Mouse (Mus musculus) lung, postnatal 0 days (tissue): ENCODE measurements around the gene Uroc1. TPM values are rescaled to one million over a fixed set of nuclear protein-coding genes. Genes with fewer than 3 reads are reported as not detected.

Source experiments
- ATAC-seq: fragments of 200-750 bp; cut with Nextera tagmentation; 2 replicates; pipeline ENCODE4 v1.8.0; 2017; ENCODE audit warnings: moderate library complexity
- DNase-seq: peaks from one replicate; pipeline ENCODE4 v3.0.0-alpha.2; 2016; ENCODE audit warnings: low spot score
- H3K27ac ChIP-seq: fragments of 300-500 bp; sonication (generic); 2 replicates; pipeline ENCODE4 v1.5.1; 2014; ENCODE audit warnings: antibody characterized with exemption, mild to moderate bottlenecking, low read length, mixed read lengths
- H3K27me3 ChIP-seq: fragments of 300-500 bp; sonication (generic); replicated peaks from 2 replicates; pipeline ENCODE4 v1.6.1; 2014; ENCODE audit warnings: low read length, mixed read lengths; ENCODE audit not compliant: insufficient read depth
- H3K36me3 ChIP-seq: fragments of 300-500 bp; sonication (generic); 2 replicates; pipeline ENCODE4 v1.6.1; 2014; ENCODE audit warnings: low read length, mixed read lengths; ENCODE audit not compliant: insufficient read depth
- H3K4me1 ChIP-seq: fragments of 300-500 bp; sonication (generic); 2 replicates; pipeline ENCODE4 v1.6.1; 2014; ENCODE audit warnings: antibody characterized with exemption, low read depth, low read length, mixed read lengths; ENCODE audit not compliant: insufficient read depth
- H3K4me2 ChIP-seq: fragments of 300-500 bp; sonication (generic); replicated peaks from 2 replicates; pipeline ENCODE4 v1.6.1; 2014; ENCODE audit warnings: low read depth, mild to moderate bottlenecking, low read length, moderate library complexity, mixed read lengths
- H3K4me3 ChIP-seq: fragments of 300-500 bp; sonication (generic); 2 replicates; pipeline ENCODE4 v1.5.1; 2014; ENCODE audit warnings: low read depth, low read length
- H3K9ac ChIP-seq: fragments of 300-500 bp; sonication (generic); replicated peaks from 2 replicates; pipeline ENCODE4 v1.6.1; 2014; ENCODE audit warnings: low read depth, mild to moderate bottlenecking
- H3K9me3 ChIP-seq: fragments of 300-500 bp; sonication (generic); 2 replicates; pipeline ENCODE4 v1.6.1; 2016; ENCODE audit warnings: low read length, mixed read lengths
- CTCF ChIP-seq: IDR thresholded peaks from 2 replicates; pipeline ENCODE4 v1.5.1; 2016; ENCODE audit warnings: antibody characterized with exemption, mild to moderate bottlenecking
- EP300 ChIP-seq: IDR thresholded peaks from 2 replicates; pipeline ENCODE4 v1.6.1; 2016; ENCODE audit warnings: antibody characterized with exemption, mild to moderate bottlenecking, control low read depth
- WGBS: fragments of 180-500 bp; shearing (Covaris S2); extraction: QIAGEN DNeasy Blood & Tissue Kit; methylation state at CpG from one replicate; pipeline ENCODE4 v1.1.7; 2014; 5-methylcytosine and 5-hydroxymethylcytosine counted together
- polyA plus RNA-seq: library from polyadenylated mRNA; unstranded; fragments of >200 nt; fragmentation: Nextera tagmentation; extraction: Ambion mirVana; gene quantifications from 2 replicates; pipeline ENCODE4 v1.2.1, GENCODE M21; 2015

Uroc1 gene
- polyA plus RNA-seq, 1 experiment from 2014 or later: not detected

DNA sequence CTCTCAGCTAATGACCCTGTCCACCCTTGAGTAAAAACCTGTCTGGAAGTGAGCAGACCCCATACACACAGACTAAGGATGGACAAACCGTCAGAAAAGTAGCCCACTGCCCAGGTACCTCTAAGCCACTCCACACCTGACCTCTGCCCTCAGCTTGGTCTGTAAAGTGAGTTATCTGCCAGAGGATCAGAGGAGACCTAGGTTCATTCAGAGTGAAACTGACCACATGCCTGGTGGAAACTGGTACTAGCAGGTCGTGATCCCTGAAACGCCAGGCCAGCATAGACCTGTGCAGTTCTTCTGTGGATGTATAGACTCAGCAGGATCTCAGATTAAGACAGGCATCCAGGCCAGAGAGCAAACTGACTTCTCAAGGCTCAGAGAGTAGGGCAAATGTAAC, 8.6 kb upstream of the Uroc1 start:
- H3K4me3 ChIP-seq: no peak overlapping the region
- TF ChIP-seq EP300: no peak
- no peak for TF ChIP-seq CTCF
- no peak overlapping the region for H3K9ac ChIP-seq
- H3K4me2 ChIP-seq: no peak overlapping the region
- ATAC-seq (no peak), DNase-seq (no peak)
- no peaks in the 10 kb centered on the region for H3K4me1 ChIP-seq
- H3K27ac ChIP-seq: no peak overlapping the region
- H3K9me3 ChIP-seq: no peaks in the 10 kb centered on the region
- no peaks in the 10 kb centered on the region for H3K36me3 ChIP-seq
- H3K27me3 ChIP-seq: no peaks in the 10 kb centered on the region
- 46% methylated on average over 3 of the region's 3 CpGs for WGBS

GRCm38 (mm10) chr6:90324991-90325390, 8.1 kb upstream of the Uroc1 start, which contains the start of gene Chst13:
Chst13 (minus strand) TSS chr6:90325185.
- no peak within 1 kb of the TSS for H3K9ac ChIP-seq
- H3K9me3 ChIP-seq: no peaks in the 10 kb centered on the region
- no peak for TF ChIP-seq EP300
- no peak for TF ChIP-seq CTCF
- H3K36me3 ChIP-seq: no peaks in the 10 kb centered on the region
- H3K27me3 ChIP-seq: no peaks in the 10 kb centered on the region
- WGBS: 8% methylated on average over 22 of the region's 22 CpGs
- no peak within 1 kb of the TSS for H3K4me3 ChIP-seq
- H3K4me1 ChIP-seq: no peaks in the 10 kb centered on the region
- H3K27ac ChIP-seq: no peak within 1 kb of the TSS
- ATAC-seq (peak; percentile 67), DNase-seq (peak; percentile 46)
- H3K4me2 ChIP-seq: peak within 1 kb of the TSS; percentile 42

- H3K4me2 ChIP-seq: no peak overlapping the region
- 17% methylated on average over 6 of the region's 6 CpGs for WGBS
- H3K27me3 ChIP-seq: no peaks in the 10 kb centered on the region
- ATAC-seq (no peak), DNase-seq (no peak)
- H3K27ac ChIP-seq: no peak overlapping the region
- no peaks in the 10 kb centered on the region for H3K9me3 ChIP-seq
- no peaks in the 10 kb centered on the region for H3K36me3 ChIP-seq
- H3K9ac ChIP-seq: no peak overlapping the region
- TF ChIP-seq EP300 (no peak), CTCF (peak; percentile 61)
- H3K4me3 ChIP-seq: no peak overlapping the region
- H3K4me1 ChIP-seq: no peaks in the 10 kb centered on the region
These were observed 5.4 kb upstream of the Uroc1 start for GRCm38 (mm10) chr6:90327670-90328069.

DNA sequence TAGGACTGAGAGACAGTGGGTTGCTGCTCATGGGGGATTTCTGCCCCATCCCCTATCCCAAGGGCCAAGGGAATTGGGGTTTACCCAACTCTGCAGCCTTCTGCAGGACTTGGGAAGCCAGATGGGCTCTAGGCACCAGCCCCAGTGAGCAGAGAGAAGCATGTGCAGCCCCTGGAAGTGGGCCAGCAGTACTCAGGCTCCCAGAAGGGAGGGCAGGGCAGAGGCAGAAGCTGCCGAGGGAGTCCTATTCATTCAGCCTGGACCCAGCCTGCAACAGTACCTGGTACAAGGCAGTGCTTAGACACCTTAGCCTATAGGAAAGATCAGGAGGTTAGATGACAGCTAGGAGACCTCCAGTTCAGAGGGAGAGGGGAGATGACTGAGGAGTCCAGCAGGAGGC, 3.1 kb upstream of the Uroc1 start:
- Histone ChIP-seq H3K4me3 (no peak overlapping the region), H3K4me2 (no peak overlapping the region), H3K9ac (no peak overlapping the region), H3K27me3 (no peaks in the 10 kb centered on the region), H3K9me3 (no peaks in the 10 kb centered on the region), H3K36me3 (no peaks in the 10 kb centered on the region), H3K27ac (no peak overlapping the region), H3K4me1 (no peaks in the 10 kb centered on the region)
- TF ChIP-seq CTCF (peak; percentile 28), EP300 (no peak)
- ATAC-seq (no peak), DNase-seq (peak; percentile 48)
- 8% methylated on average over 1 of the region's 1 CpGs for WGBS

GRCm38 (mm10) chr6:90334244-90334643, 1.2 kb downstream of the Uroc1 start:
- Histone ChIP-seq H3K4me3 (no peak overlapping the region), H3K4me1 (no peaks in the 10 kb centered on the region), H3K9ac (no peak overlapping the region), H3K4me2 (no peak overlapping the region), H3K27ac (no peak overlapping the region), H3K27me3 (no peaks in the 10 kb centered on the region), H3K36me3 (no peaks in the 10 kb centered on the region), H3K9me3 (no peaks in the 10 kb centered on the region)
- ATAC-seq: no peak
- 43% methylated on average over 3 of the region's 3 CpGs for WGBS
- TF ChIP-seq EP300: no peak
- TF ChIP-seq CTCF: no peak
- no peak for DNase-seq

DNA sequence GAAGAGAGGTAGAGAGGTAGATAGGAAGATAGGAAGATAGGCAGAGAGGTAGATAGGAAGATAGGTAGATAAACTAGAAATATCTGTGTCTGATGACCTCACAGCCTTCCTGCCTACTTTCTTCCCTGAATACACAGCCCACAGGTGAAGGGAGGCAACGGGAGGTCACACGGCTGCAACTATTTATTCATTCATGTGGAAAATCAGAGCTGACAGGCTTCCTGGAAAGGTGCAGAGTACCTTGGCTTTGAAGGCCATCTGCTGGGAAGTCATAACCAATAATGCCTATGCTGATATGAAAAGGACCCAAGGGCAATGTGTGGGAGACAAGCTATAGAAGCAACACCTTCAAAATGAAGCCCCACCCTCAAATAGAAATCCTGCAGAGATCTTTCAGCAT, 9.3 kb downstream of the Uroc1 start:
- no peak overlapping the region for H3K4me2 ChIP-seq
- no peak overlapping the region for H3K27ac ChIP-seq
- no peaks in the 10 kb centered on the region for H3K9me3 ChIP-seq
- H3K36me3 ChIP-seq: no peaks in the 10 kb centered on the region
- TF ChIP-seq CTCF (no peak), EP300 (no peak)
- no peaks in the 10 kb centered on the region for H3K27me3 ChIP-seq
- ATAC-seq: no peak
- no peaks in the 10 kb centered on the region for H3K4me1 ChIP-seq
- WGBS: 69% methylated on average over 2 of the region's 2 CpGs
- H3K9ac ChIP-seq: no peak overlapping the region
- DNase-seq: no peak
- no peak overlapping the region for H3K4me3 ChIP-seq

- no peaks in the 10 kb centered on the region for H3K9me3 ChIP-seq
- H3K4me2 ChIP-seq: no peak overlapping the region
- no peak overlapping the region for H3K27ac ChIP-seq
- TF ChIP-seq EP300 (peak; percentile 15; the same call in 1 of the 2 replicates), CTCF (no peak)
- H3K4me1 ChIP-seq: no peaks in the 10 kb centered on the region
- no peaks in the 10 kb centered on the region for H3K27me3 ChIP-seq
- H3K4me3 ChIP-seq: no peak overlapping the region
- peak; percentile 90 for ATAC-seq
- DNase-seq: peak; percentile 76
- no peak overlapping the region for H3K9ac ChIP-seq
- WGBS: 57% methylated on average over 4 of the region's 4 CpGs
- H3K36me3 ChIP-seq: no peaks in the 10 kb centered on the region
These were observed 14.1 kb downstream of the Uroc1 start for GRCm38 (mm10) chr6:90347183-90347582.
